Mouse (Mus musculus) frontal cortex, postnatal 10 days (tissue): Measurements from ENCODE around the gene Clec4n.
"Not testable (repeated sequence)": the region's sequence is repeated elsewhere in the genome, so short reads cannot be mapped to it uniquely, and the experiment has no call there.

Experiments used
- DNase-seq, 2 experiments: peaks; one replicate each; pipeline ENCODE4 v3.0.0; 2022; ENCODE audit warnings: low spot score in 2 of 2, mixed read lengths in 1 of 2

The Clec4n gene

DNA sequence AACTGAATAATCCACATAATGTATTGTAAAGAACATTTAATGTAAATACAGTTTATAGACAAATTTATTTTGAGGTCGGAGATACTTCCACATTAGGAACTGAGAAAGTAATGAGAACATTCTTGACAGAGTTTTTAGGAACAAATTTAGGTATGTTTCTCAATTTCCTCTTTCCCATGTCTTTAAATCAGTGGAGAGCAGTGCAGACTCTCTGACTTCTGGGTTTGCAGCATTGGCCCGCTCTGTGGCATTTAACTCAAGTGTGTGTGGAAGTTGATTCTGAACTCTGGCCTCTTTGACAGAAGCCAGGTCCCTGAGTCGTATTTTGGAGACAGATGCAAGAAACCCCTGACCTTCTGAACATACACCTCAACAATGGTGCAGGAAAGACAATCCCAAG lies at the start of gene Clec4n:
TSS of gene Clec4n (plus strand) at position 200 of the 400 bp plus-strand sequence.
- no peak for DNase-seq

DNA sequence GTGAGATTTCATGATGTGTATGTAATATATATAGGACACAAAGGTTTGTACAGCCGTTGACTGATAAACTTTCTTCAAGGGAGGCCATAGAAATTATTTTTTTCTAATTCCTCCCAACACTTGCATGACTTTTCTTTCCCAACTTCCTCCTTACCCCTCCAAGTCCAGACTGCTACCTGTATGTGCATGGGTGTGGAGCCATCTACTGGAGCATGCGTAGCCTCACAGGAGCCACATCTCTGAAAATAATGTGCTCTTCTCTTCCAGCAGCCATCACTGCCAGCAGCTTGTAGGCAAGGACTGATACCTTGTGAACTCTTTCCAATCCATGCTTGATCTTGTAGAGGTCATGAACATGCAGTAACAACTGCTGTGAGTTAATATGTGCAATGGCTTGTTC lies 44.8 kb upstream of the Clec4n start:
- not testable (repeated sequence) for DNase-seq

GRCm38 (mm10) chr6:123207187-123208076 lies 22.2 kb upstream of the Clec4n start:
- DNase-seq, result no peak

- not testable (repeated sequence) for DNase-seq
Measured at GRCm38 (mm10) chr6:123208077-123208439, 21.6 kb upstream of the Clec4n start.

DNA sequence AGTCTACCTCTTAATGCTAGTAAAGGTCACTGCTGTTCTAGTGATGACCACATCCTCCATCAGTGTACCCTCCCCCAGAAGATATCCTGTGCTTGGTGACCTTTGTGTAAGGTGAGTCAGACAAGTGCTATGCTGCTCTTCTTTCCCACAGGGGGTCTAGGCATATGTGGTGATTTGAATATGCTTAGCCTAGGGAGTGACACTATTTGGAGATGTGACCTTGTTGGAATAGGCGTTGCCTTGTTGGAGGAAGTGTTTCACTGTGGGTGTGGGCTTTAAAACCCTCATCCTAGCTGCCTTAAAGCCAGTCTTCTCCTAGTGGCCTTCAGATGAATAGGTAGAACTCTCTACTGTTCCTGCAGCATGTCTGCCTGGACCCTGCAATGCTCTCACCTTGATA lies 17.9 kb upstream of the Clec4n start:
- DNase-seq, result no peak

GRCm38 (mm10) chr6:123227519-123228166 lies 2.0 kb upstream of the Clec4n start:
- no peak for DNase-seq

DNA sequence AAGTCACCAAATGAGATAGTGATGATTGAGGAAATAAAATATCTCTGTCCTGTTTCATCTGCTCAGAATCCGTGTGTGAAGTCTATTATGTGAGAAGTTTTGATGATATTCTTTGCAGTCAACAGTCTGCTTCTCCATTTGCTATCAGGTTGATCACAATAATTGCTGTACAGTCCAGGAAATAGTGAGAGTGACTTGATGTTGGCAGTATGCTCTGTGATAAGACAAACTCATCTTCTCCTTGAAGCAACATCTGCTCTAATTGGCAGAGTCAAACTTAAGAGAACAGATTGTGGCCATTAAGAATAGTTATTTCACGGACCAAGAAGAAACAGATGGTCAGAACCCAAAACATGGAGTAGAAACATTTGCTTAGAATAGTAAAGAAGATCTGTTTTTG lies 1.5 kb downstream of the Clec4n start:
- no peak for DNase-seq

DNA sequence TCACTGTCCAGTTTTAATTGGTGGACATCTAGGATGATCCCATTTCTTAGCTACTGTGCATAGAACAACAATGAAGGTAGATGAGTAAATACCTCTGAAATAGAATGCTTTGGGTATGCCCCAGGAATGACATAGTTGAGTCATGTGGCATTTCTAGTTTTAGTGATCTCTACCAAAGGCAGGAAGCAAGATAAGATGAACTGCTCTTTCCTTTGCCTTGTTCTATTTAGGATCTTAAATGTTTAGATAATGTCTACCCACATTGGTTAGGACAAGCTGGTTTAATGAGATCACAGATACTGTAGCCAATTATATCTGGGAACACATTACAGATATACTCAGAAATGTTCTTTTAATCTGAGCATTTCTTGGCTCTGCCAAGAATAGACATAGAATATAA lies 7.9 kb downstream of the Clec4n start:
- DNase-seq, result no peak

GRCm38 (mm10) chr6:123244201-123244600 lies 14.6 kb downstream of the Clec4n start:
- no peak for DNase-seq

GRCm38 (mm10) chr6:123248862-123249261 lies 19.2 kb downstream of the Clec4n start:
- DNase-seq, result not testable (repeated sequence)

DNA sequence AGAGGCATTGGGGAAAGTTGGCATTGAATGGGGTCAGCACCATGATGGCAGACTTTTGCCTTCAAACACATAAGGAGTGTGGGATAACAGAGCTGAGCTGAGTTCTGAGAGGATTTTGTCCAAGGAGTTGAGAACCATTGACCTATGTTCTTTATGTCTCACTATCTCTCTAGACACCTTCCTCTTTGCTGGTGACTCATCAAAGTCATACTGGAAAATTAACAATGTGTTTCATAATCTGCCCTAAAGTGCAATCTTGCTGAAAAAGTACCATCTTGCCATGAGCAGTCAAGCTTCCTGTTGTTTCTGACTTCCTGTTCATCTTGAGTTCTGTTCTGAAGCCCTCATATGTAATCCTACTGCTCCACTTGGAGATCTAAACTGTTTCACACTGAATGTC lies 23.1 kb downstream of the Clec4n start:
- no peak for DNase-seq

GRCm38 (mm10) chr6:123258946-123259345 lies 29.3 kb downstream of the Clec4n start:
- no peak for DNase-seq

GRCm38 (mm10) chr6:123259889-123260603 lies 30.4 kb downstream of the Clec4n start:
- DNase-seq, result no peak

DNA sequence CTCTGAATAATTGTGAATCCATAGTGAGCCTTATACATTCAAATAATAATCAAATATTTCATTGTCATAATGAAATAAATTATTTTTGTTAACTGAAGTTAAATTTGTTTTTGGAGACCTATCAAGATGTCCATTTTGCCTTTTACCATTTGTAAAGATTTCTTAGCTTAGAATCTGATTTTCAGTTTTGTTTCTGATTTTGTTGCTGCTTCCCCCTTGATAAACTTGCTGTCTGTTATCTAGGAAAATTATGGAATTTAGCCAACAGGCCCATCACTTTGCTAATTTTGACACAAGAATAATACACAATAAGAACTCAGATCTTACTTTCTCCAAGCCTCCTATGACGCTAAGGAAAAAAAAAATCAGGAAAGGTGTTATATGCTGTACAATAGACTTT lies 31.2 kb downstream of the Clec4n start:
- no peak for DNase-seq

- no peak for DNase-seq
Measured at GRCm38 (mm10) chr6:123261555-123262161, 32.0 kb downstream of the Clec4n start, which contains the start of gene Clec4d. TSS of gene Clec4d (plus strand) at chr6:123262111.

DNA sequence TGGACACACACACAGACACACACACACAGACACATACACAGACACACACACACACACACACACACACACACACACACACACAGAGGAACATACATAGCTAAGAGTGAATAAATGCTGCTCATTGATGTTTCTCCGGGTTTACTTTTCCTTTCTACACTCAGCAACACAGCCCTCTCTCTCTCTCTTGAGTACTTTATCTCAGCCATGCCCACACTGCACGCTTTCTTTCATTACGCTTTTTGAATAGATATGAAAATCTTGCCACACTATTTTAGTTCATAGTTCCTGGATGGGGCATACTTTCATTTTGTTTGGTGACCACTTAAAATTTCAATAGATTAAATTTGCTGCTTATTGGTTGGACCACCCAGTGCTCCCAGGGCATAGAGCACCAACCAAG lies 34.6 kb downstream of the Clec4n start:
- no peak for DNase-seq

- DNase-seq, result no peak
Measured at GRCm38 (mm10) chr6:123265809-123266208, 36.2 kb downstream of the Clec4n start.

- DNase-seq, result no peak
Measured at GRCm38 (mm10) chr6:123266945-123267344, 37.3 kb downstream of the Clec4n start.

GRCm38 (mm10) chr6:123279443-123279842 lies 49.8 kb downstream of the Clec4n start:
- no peak for DNase-seq

DNA sequence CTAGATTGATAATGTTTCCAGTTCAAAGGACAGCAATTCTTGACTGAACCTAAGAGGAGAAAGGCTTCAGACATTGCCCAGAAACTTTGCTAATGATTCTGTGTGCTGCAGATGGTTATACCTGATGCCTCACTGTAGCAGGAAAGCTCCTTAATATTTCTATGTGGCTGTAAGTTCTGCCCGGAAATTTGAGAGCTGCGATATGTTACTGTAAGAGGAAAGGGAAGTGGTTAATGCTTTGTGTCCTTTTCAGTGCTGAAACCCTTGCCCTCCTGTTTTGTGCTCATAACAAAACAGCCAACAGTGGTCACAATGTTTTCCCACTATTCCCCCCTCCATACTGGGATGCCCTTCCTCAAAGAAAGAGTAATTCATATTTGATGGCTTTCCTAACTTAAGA lies 56.7 kb downstream of the Clec4n start:
- DNase-seq, result no peak

DNA sequence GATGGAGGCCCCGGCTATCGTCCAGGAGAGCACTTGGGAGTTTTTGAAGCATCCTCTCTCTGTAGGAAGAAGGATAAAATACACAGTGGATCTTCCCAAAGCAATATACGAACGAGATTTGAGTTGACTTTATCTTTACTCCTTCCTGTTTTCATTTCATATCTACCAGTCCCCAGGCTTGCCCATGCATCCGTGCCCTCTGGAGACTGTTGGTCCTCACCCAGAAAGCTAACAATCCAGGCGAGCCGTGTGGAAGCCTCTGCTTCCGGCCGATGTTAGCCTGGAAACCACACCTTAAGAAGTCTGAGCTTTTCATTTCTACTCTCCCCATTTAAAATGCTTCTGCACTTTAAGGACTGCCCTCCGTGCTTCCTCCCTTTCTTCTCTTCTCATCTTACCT lies 59.3 kb downstream of the Clec4n start:
- no peak for DNase-seq

DNA sequence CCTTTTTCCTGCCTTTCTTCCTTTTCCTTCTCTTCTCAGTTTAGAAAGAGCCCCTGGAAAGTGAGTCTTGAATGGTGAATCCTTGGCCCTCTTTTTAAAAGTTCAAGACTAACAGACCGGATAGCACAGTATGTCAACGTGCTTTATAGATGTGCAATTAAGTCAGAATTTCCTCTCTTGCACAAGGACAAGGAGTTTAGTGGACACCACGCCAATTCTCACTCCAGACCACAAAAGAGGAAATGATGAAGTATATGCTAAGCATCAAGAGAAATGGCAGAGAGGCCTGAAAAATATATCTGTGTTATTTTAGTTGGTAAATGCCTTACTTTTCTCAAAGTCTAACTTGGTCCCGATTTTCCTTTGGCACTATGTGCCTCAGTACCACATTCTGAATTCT lies 60.1 kb downstream of the Clec4n start, which contains the start of gene Clec4e:
TSS of gene Clec4e (minus strand) at position 118 of the 400 bp plus-strand sequence.
- DNase-seq, result no peak
